8 mouse cellular contexts compared by ENCODE assay signal in genomic region chr2:27886148-27886551, GRCm38 (mm10). TPM values are rescaled to one million over a fixed set of nuclear protein-coding genes. Genes with fewer than 3 reads are reported as not detected.
A peak's percentile ranks its signal among the peaks of the same experiment; 100 is the strongest.
DNase-seq lines count a peak whose midpoint lies in the region; ATAC-seq lines count a peak whose summit lies in the region.

Gene Col5a1, plus strand, starts transcription at chr2:27886425.

- peak within 1 kb of the TSS; percentile 70 for H3K4me3 ChIP-seq in lung, embryonic 16.5 days (ENCODE audit: low read length)

- peak within 1 kb of the TSS; percentile 85 for H3K9ac ChIP-seq in lung, embryonic 16.5 days (ENCODE audit: low read length)

- peaks cover 26% of the 10 kb centered on the region for H3K4me1 ChIP-seq in lung, embryonic 16.5 days (replicated peaks; ENCODE audit: control insufficient read depth, insufficient read depth, low read length)

- peak within 1 kb of the TSS; percentile 86 for H3K27ac ChIP-seq in lung, embryonic 16.5 days (ENCODE audit: low read length)

- DNase-seq in left cerebral cortex, postnatal 4 days, result peak; percentile 86
- DNase-seq in left cerebral cortex, postnatal 25 days (ENCODE audit: low spot score in 2 of 2), result no peak
- peak; percentile 82 for DNase-seq in embryo, embryonic 11.5 days (ENCODE audit: low read depth, low spot score)
- DNase-seq in heart, adult 8-10 months (ENCODE audit: low spot score), result peak; percentile 62
- DNase-seq in kidney, adult 8-10 months, result peak; percentile 29 to 51
- DNase-seq in right cerebral cortex, postnatal 10 days (ENCODE audit: low spot score in 2 of 2), result peak; percentile 67 to 72

- no peaks in the 10 kb centered on the region for H3K36me3 ChIP-seq in lung, embryonic 16.5 days (ENCODE audit: control insufficient read depth, insufficient read depth, low read length)

- H3K27me3 ChIP-seq in lung, embryonic 16.5 days (ENCODE audit: control insufficient read depth, insufficient read depth, low read depth, low read length), result no peaks in the 10 kb centered on the region

- H3K4me2 ChIP-seq in lung, embryonic 16.5 days (ENCODE audit: low read depth, low read length), result peak within 1 kb of the TSS; percentile 83

- ATAC-seq in lung, embryonic 16.5 days (ENCODE audit: low read depth), result peak; percentile 92
- no peak for ATAC-seq in megakaryocyte progenitor cell, adult 5-6 weeks (replicated peaks; ENCODE audit: poor library complexity)

- intact Hi-C loops in left cerebral cortex, postnatal 4 days (cut with DNase I), result loop anchor here (5.0 kb wide), 1 partner anchor 119 kb away; no protein-coding TSS in a partner anchor
- intact Hi-C loops in left cerebral cortex, postnatal 25 days (cut with DNase I), result loop anchor here (5.0 kb wide), 1 partner anchor 324 kb away; no protein-coding TSS in a partner anchor

- H3K9me3 ChIP-seq in lung, embryonic 16.5 days (ENCODE audit: control insufficient read depth, low read length), result no peaks in the 10 kb centered on the region

- WGBS in lung, embryonic 16.5 days, result under 1% methylated on average over 40 of the region's 45 CpGs

RNA-seq across cellular contexts. Expression of gene Col5a1, which starts in this region (rescaled TPM):
- 10 to 100 TPM; 11.1 to 12.4 TPM for total RNA-seq in left cerebral cortex, postnatal 4 days (2021)
- total RNA-seq in left cerebral cortex, postnatal 25 days (2021), result 1 to 10 TPM; 6.9 to 7.0 TPM
- total RNA-seq in heart, adult 8-10 months (2022), result 10 to 100 TPM; 10.8 to 17.6 (median 15.1) TPM
- polyA plus RNA-seq in lung, embryonic 16.5 days (2015; fragmentation: Nextera tagmentation; extraction: Ambion mirVana), result 66.2 and 69.5 TPM in 2 replicates
- 2.4 and 2.5 TPM in 2 replicates for total RNA-seq in megakaryocyte progenitor cell, adult 5-6 weeks (2015)
- 0.58 and 1.0 TPM in 2 replicates for total RNA-seq in megakaryocyte progenitor cell, adult 5-6 weeks (2017)

Comparison
In these comparisons a context has a peak if more than half of its experiments do, and no peak if none do; other contexts are left out.
1. DNase-seq: peak in left cerebral cortex, postnatal 4 days (single experiment), embryo, embryonic 11.5 days (single experiment), heart, adult 8-10 months (single experiment), kidney, adult 8-10 months (2 of 2) and right cerebral cortex, postnatal 10 days (2 of 2); none in left cerebral cortex, postnatal 25 days (0 of 2).